In the genomic region with DNA sequence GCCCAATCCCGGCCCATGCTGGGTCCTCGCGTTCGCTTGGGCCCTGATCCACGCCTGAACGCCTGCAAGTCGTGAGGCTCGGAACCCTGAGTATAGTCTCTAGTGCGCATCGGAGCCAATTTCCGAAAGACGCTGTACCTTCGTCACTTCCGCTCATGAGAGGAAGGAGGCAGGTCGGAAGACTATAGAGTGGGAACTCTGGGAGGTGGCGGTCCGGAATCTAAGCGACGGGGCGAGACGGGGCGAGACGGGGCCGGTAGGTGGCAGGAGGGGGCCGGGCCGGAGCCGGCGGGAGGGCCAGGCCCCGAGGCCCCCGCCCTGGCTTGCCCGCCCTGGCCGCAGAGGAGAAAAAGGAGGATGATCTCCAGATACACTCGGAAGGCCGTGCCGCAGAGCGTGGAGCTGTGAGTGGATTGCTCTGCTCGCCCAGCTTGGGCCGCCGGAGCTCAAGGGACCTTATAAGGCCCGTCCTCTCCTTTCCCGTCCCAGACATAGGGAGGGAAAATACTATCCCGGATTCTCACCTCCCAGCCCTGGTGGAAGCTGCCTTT, we compare ENCODE assay signal across 8 mouse cellular contexts. TPM values are rescaled to one million over a fixed set of nuclear protein-coding genes. Genes with fewer than 3 reads are reported as not detected.
DNase-seq lines count a peak whose midpoint lies in the region; ATAC-seq lines count a peak whose summit lies in the region.

Gene Ecd, minus strand, starts transcription at position 131 of the 551 bp plus-strand sequence.
Gene Fam149b, plus strand, starts transcription at position 172 of the 551 bp plus-strand sequence.

- no peaks in the 10 kb centered on the region for H3K9me3 ChIP-seq in heart, embryonic 14.5 days (ENCODE audit: control insufficient read depth, low read length)
- H3K9me3 ChIP-seq in liver, embryonic 13.5 days (replicated peaks): no peaks in the 10 kb centered on the region
- no peaks in the 10 kb centered on the region for H3K9me3 ChIP-seq in stomach, embryonic 16.5 days (replicated peaks; ENCODE audit: control insufficient read depth, low read length)

- H3K27me3 ChIP-seq in heart, embryonic 14.5 days (ENCODE audit: control insufficient read depth, insufficient read depth, low read length): no peaks in the 10 kb centered on the region
- no peaks in the 10 kb centered on the region for H3K27me3 ChIP-seq in liver, embryonic 13.5 days
- no peaks in the 10 kb centered on the region for H3K27me3 ChIP-seq in stomach, embryonic 16.5 days (ENCODE audit: control insufficient read depth, insufficient read depth, low read length)

- under 1% methylated on average over 38 of the region's 42 CpGs for WGBS in heart, embryonic 14.5 days
- WGBS in liver, embryonic 13.5 days (ENCODE audit: insufficient replicate concordance): under 1% methylated on average over 42 of the region's 42 CpGs
- WGBS in stomach, embryonic 16.5 days: under 1% methylated on average over 42 of the region's 42 CpGs

- peak within 1 kb of the TSS; percentile 85 for H3K4me2 ChIP-seq in heart, embryonic 14.5 days (ENCODE audit: low read length)
- peak within 1 kb of the TSS; percentile 74 for H3K4me2 ChIP-seq in liver, embryonic 13.5 days
- peak within 1 kb of the TSS; percentile 91 for H3K4me2 ChIP-seq in stomach, embryonic 16.5 days (ENCODE audit: low read depth, low read length)

- H3K27ac ChIP-seq in heart, embryonic 14.5 days (replicated peaks in 1 of 2; ENCODE audit: control insufficient read depth in 1 of 2, insufficient read depth in 1 of 2, low read depth in 2 of 2, low read length in 2 of 2): peak within 1 kb of the TSS; percentile 87 to 92
- H3K27ac ChIP-seq in liver, embryonic 13.5 days: peak within 1 kb of the TSS; percentile 90
- peak within 1 kb of the TSS; percentile 94 for H3K27ac ChIP-seq in stomach, embryonic 16.5 days (ENCODE audit: low read length)

- H3K4me1 ChIP-seq in heart, embryonic 14.5 days (ENCODE audit: control insufficient read depth in 2 of 2, insufficient read depth in 2 of 2, low read length in 2 of 2): peaks cover 0 to 21% of the 10 kb centered on the region in 2 experiments; a peak in 2 of 4 replicates
- H3K4me1 ChIP-seq in liver, embryonic 13.5 days (replicated peaks): peaks cover 34% of the 10 kb centered on the region
- H3K4me1 ChIP-seq in stomach, embryonic 16.5 days (ENCODE audit: control insufficient read depth, insufficient read depth, low read length): peaks cover 17% of the 10 kb centered on the region

- peak within 1 kb of the TSS; percentile 74 to 96 for H3K4me3 ChIP-seq in heart, embryonic 14.5 days (ENCODE audit: control insufficient read depth in 1 of 2, insufficient read depth in 1 of 2, low read depth in 1 of 2, low read length in 2 of 2)
- peak within 1 kb of the TSS; percentile 82 for H3K4me3 ChIP-seq in liver, embryonic 13.5 days (replicated peaks)
- H3K4me3 ChIP-seq in stomach, embryonic 16.5 days (replicated peaks; ENCODE audit: low read length): peak within 1 kb of the TSS; percentile 67

- H3K9ac ChIP-seq in heart, embryonic 14.5 days (ENCODE audit: low read length): peak within 1 kb of the TSS; percentile 87
- peak within 1 kb of the TSS; percentile 90 for H3K9ac ChIP-seq in liver, embryonic 13.5 days
- H3K9ac ChIP-seq in stomach, embryonic 16.5 days (ENCODE audit: low read length): peak within 1 kb of the TSS; percentile 97

- DNase-seq in c-Kit-negative CD71-positive TER-119-positive erythroid progenitor cells, embryonic 14.5 days (ENCODE audit: low read depth, low spot score): peak; percentile 97
- peak; percentile 93 for DNase-seq in fibroblast of lung, adult 2 months (ENCODE audit: low read depth)
- DNase-seq in kidney, postnatal 14 days: peak; percentile 95
- peak; percentile 89 for DNase-seq in liver, embryonic 13.5 days
- peak; percentile 95 for DNase-seq in neural tube, embryonic 10.5 days (ENCODE audit: extremely low spot score, low spot score)

- ATAC-seq in CD4-positive, CD25-positive, alpha-beta regulatory T cell, adult 4 months: peak; percentile 96
- peak; percentile 95 for ATAC-seq in heart, embryonic 14.5 days (ENCODE audit: insufficient number of reproducible peaks, insufficient read depth, low FRiP score, low read depth)
- peak; percentile 98 for ATAC-seq in liver, embryonic 13.5 days (ENCODE audit: low read depth)
- ATAC-seq in stomach, embryonic 16.5 days (ENCODE audit: insufficient read depth, low FRiP score): peak; percentile 97

- peaks cover 40% of the 10 kb centered on the region for H3K36me3 ChIP-seq in heart, embryonic 14.5 days (ENCODE audit: control insufficient read depth, insufficient read depth, low read length)
- H3K36me3 ChIP-seq in liver, embryonic 13.5 days: peaks cover 28% of the 10 kb centered on the region
- no peaks in the 10 kb centered on the region for H3K36me3 ChIP-seq in stomach, embryonic 16.5 days (ENCODE audit: control insufficient read depth, insufficient read depth, low read length)

RNA-seq across cellular contexts. Expression of gene Ecd, which starts in this region (rescaled TPM):
- polyA plus RNA-seq in CD4-positive, CD25-positive, alpha-beta regulatory T cell, adult 4 months (2017; shearing (Covaris generic)): 10 to 100 TPM; 70.5 to 80.7 TPM
- polyA plus RNA-seq in heart, embryonic 14.5 days (2014; fragmentation: Nextera tagmentation; extraction: Ambion mirVana): 35.0 and 36.4 TPM in 2 replicates
- polyA plus RNA-seq in liver, embryonic 13.5 days (2015; fragmentation: Nextera tagmentation; extraction: Ambion mirVana): 35.6 and 39.2 TPM in 2 replicates
- 44.1 and 46.2 TPM in 2 replicates for polyA plus RNA-seq in stomach, embryonic 16.5 days (2015; fragmentation: Nextera tagmentation; extraction: Ambion mirVana)

RNA-seq across cellular contexts. Expression of gene Fam149b, which starts in this region (rescaled TPM):
- 10 to 100 TPM; 67.6 to 71.9 TPM for polyA plus RNA-seq in CD4-positive, CD25-positive, alpha-beta regulatory T cell, adult 4 months (2017; shearing (Covaris generic))
- polyA plus RNA-seq in heart, embryonic 14.5 days (2014; fragmentation: Nextera tagmentation; extraction: Ambion mirVana): 29.7 and 30.4 TPM in 2 replicates
- 8.2 and 8.4 TPM in 2 replicates for polyA plus RNA-seq in liver, embryonic 13.5 days (2015; fragmentation: Nextera tagmentation; extraction: Ambion mirVana)
- polyA plus RNA-seq in stomach, embryonic 16.5 days (2015; fragmentation: Nextera tagmentation; extraction: Ambion mirVana): 28.5 and 29.5 TPM in 2 replicates

Comparison
In these comparisons a context has a peak if more than half of its experiments do, and no peak if none do; other contexts are left out.
1. Peak in every context shown above with its lines: DNase-seq, ATAC-seq, H3K4me3 ChIP-seq and H3K27ac ChIP-seq.